Mouse (Mus musculus) limb, embryonic 14.5 days (tissue): ENCODE measurements at regions not wholly inside any gene's neighbourhood (a gene's known extent, or its start where the extent isn't known, plus 50 kb on each side); places are given as distances from the start of the nearest gene placed in this dataset.

Experiments
- ATAC-seq: fragments of 200-750 bp; cut with Nextera tagmentation; 2 replicates; pipeline ENCODE4 v1.8.0; 2017; ENCODE audit warnings: low read depth, moderate number of reproducible peaks, moderate TSS enrichment; ENCODE audit not compliant: low FRiP score
- DNase-seq: peaks from one replicate; pipeline ENCODE4 v3.0.0-alpha.2; 2015; ENCODE audit warnings: low spot score
- H3K27ac ChIP-seq: fragments of 300-500 bp; sonication (generic); replicated peaks from 2 replicates; pipeline ENCODE4 v1.5.1; 2014; ENCODE audit warnings: low read depth, mild to moderate bottlenecking, low read length, moderate library complexity, mixed read lengths
- H3K27me3 ChIP-seq: fragments of 300-500 bp; sonication (generic); 2 replicates; pipeline ENCODE4 v1.6.1; 2014; ENCODE audit warnings: low read length, mixed read lengths; ENCODE audit not compliant: control insufficient read depth, insufficient read depth
- H3K36me3 ChIP-seq: fragments of 300-500 bp; sonication (generic); 2 replicates; pipeline ENCODE4 v1.6.1; 2014; ENCODE audit warnings: mild to moderate bottlenecking, low read length, moderate library complexity, mixed read lengths; ENCODE audit not compliant: control insufficient read depth, insufficient read depth
- H3K4me1 ChIP-seq: fragments of 300-500 bp; sonication (generic); 2 replicates; pipeline ENCODE4 v1.6.1; 2014; ENCODE audit warnings: antibody characterized with exemption, low read length, mixed read lengths; ENCODE audit not compliant: control insufficient read depth, insufficient read depth
- H3K4me2 ChIP-seq: fragments of 300-500 bp; sonication (generic); replicated peaks from 2 replicates; pipeline ENCODE4 v1.6.1; 2014; ENCODE audit warnings: low read depth, mild to moderate bottlenecking, low read length, moderate library complexity; ENCODE audit not compliant: severe bottlenecking
- H3K4me3 ChIP-seq: fragments of 300-500 bp; sonication (generic); replicated peaks from 2 replicates; pipeline ENCODE4 v1.5.1; 2014; ENCODE audit warnings: low read length
- H3K9ac ChIP-seq: fragments of 300-500 bp; sonication (generic); 2 replicates; pipeline ENCODE4 v1.6.1; 2014; ENCODE audit warnings: mild to moderate bottlenecking, low read depth, low read length, moderate library complexity; ENCODE audit not compliant: severe bottlenecking
- H3K9me3 ChIP-seq: fragments of 300-500 bp; sonication (generic); 2 replicates; pipeline ENCODE4 v1.6.1; 2016; ENCODE audit warnings: low read length; ENCODE audit not compliant: control insufficient read depth
- POLR2A ChIP-seq: fragments of 200-500 bp; IDR thresholded peaks from 2 replicates; pipeline ENCODE4 v1.8.0; 2012; ENCODE audit warnings: inconsistent platforms, mild to moderate bottlenecking, moderate library complexity, borderline replicate concordance; ENCODE audit not compliant: insufficient read depth, insufficient read length; ENCODE audit errors: extremely low read depth
- WGBS: fragments of 180-500 bp; shearing (Covaris S2); extraction: QIAGEN DNeasy Blood & Tissue Kit; methylation state at CpG from one replicate; pipeline ENCODE4 v1.1.7; 2014; 5-methylcytosine and 5-hydroxymethylcytosine counted together

DNA sequence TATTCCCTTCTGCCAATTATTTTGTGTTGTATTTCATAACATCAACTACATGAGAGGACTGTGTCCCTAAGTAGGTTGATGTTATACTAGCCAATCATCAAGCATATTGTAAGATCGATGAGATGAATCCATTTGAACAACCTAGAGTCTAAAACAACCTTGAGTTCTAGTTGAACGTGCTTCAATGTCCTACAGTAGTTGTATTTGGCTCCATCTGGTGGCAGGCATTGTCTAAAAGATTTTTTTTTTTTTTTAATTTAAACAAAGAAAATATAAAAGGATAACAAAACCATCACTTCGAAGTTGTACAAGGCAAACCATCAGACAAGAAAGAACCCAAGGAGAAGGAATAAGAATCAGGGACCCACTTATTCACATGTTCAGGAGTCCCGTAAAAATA, 114.4 kb downstream of the Pih1d3 start:
- ATAC-seq: no peak
- WGBS: 63% methylated on average over 4 of the region's 4 CpGs

DNA sequence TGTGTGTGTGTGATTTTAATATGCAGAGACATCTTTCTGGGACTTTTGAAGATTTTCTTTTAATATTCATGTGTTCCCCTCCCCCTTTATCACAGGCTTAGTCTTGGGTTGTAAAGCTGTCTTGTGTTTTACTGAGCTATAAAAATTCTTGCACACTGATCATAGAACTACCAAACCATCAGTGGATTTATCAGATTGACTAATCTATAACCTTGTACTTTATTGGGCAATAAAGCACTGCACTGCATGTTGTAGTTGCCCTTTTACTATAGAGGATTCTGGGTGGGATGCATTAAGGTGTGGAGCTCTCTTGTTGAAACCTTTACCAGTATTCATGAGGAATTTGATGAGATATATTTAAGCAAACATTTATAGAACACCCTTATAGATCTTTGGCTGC, 141.3 kb downstream of the Pih1d3 start:
- Histone ChIP-seq H3K4me3 (no peak overlapping the region), H3K4me2 (no peak overlapping the region), H3K9ac (no peak overlapping the region), H3K27me3 (no peaks in the 10 kb centered on the region), H3K4me1 (no peaks in the 10 kb centered on the region), H3K36me3 (no peaks in the 10 kb centered on the region), H3K27ac (no peak overlapping the region), H3K9me3 (no peaks in the 10 kb centered on the region)
- ATAC-seq (no peak), DNase-seq (no peak)
- no peak for TF ChIP-seq POLR2A

More for the DNA sequence above, 114.4 kb downstream of the Pih1d3 start:
- Histone ChIP-seq H3K4me1 (no peaks in the 10 kb centered on the region), H3K27ac (no peak overlapping the region), H3K36me3 (no peaks in the 10 kb centered on the region), H3K4me3 (no peak overlapping the region), H3K9me3 (no peaks in the 10 kb centered on the region), H3K27me3 (no peaks in the 10 kb centered on the region), H3K4me2 (no peak overlapping the region), H3K9ac (no peak overlapping the region)
- no peak for TF ChIP-seq POLR2A
- peak; percentile 7 for DNase-seq

DNA sequence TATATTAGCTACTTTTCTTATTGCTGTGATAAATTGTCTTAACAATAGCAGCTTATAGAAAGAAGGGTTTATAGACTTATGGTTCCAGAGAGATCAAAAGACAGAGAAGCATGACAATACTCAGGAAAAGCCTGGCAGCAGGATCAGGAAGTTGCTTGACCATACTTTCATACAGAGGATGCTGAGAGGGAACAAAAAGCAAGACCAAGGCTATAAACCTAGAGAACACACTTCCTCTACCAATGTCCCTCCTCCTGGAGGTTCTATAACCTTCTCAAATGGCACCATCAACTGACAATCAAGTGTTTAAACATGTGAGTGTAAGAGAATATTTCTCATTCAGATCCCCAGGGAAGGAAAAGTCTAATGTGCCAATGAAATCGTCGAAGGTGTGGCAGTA, 154.7 kb downstream of the Pih1d3 start:
- Histone ChIP-seq H3K36me3 (no peaks in the 10 kb centered on the region), H3K9me3 (no peaks in the 10 kb centered on the region), H3K27me3 (no peaks in the 10 kb centered on the region), H3K4me2 (no peak overlapping the region), H3K27ac (no peak overlapping the region), H3K9ac (no peak overlapping the region), H3K4me1 (no peaks in the 10 kb centered on the region), H3K4me3 (no peak overlapping the region)
- no peak for DNase-seq
- no peak for ATAC-seq
- 63% methylated on average over 2 of the region's 2 CpGs for WGBS
- TF ChIP-seq POLR2A: no peak

DNA sequence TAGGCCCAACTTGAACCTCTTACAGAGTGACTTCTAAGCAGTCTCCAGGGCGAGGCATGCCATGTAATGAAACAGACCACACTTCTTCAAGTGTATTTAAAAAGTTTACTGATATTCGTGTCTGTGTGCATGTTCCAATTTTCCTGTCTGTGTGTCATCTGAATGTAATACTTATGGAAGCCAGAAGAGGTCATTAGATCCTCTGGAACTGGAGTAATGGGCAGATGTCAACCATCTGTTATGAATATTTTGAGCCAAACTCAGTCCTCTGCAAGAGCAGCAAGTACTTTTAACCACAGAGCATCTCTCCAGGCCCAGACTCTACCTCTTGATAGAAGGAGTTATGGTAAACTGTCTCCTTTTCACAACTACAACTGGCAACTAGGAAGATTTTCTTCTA, 156.4 kb downstream of the Pih1d3 start:
- Histone ChIP-seq H3K4me2 (no peak overlapping the region), H3K4me3 (no peak overlapping the region), H3K9ac (no peak overlapping the region), H3K4me1 (no peaks in the 10 kb centered on the region), H3K36me3 (no peaks in the 10 kb centered on the region), H3K9me3 (no peaks in the 10 kb centered on the region), H3K27me3 (no peaks in the 10 kb centered on the region), H3K27ac (no peak overlapping the region)
- 55% methylated on average over 2 of the region's 2 CpGs for WGBS
- DNase-seq: no peak
- TF ChIP-seq POLR2A: no peak
- ATAC-seq: no peak

DNA sequence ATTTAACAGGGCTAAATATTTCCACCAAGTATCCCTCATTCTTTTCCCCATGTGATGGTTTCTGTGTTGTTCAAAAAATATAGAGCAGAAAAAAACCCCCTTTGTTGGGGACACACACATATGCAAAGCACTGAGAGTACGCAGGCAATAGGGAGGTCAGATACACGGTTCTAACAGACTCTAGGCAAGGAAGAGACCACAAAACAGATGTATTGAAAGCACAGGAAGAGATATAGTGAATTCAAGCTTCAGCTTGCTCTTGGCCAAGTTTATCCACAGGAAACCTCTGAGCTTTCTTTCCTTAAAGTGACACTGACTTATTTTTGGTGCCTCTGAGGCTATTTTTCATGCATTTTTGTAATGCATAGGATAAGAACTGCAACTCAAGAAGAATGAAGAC, 157.7 kb downstream of the Pih1d3 start:
- Histone ChIP-seq H3K4me2 (no peak overlapping the region), H3K4me3 (no peak overlapping the region), H3K36me3 (no peaks in the 10 kb centered on the region), H3K9ac (no peak overlapping the region), H3K27ac (no peak overlapping the region), H3K27me3 (no peaks in the 10 kb centered on the region), H3K9me3 (no peaks in the 10 kb centered on the region), H3K4me1 (no peaks in the 10 kb centered on the region)
- no peak for DNase-seq
- WGBS: 89% methylated on average over 2 of the region's 2 CpGs
- TF ChIP-seq POLR2A: no peak
- ATAC-seq: no peak

DNA sequence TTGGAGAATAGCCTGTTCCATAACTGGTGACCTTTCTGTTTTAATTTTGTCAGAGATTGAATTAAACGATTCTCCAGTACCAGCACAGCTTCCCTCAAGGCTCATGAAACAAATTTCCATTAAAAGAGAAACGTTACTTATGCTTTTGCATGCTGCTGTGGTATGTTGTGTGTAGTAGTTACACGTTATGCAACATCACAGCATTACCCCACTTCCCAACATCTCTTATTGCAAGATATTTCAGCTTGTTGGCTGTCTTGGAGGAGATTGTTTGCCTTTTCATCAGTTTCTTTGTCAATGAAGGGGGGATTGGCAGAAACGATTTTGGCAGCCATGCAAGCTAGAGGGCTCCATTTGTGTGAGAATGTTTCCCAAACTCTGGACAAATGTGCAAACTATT, 159.6 kb downstream of the Pih1d3 start:
- Histone ChIP-seq H3K9ac (no peak overlapping the region), H3K4me3 (no peak overlapping the region), H3K27ac (no peak overlapping the region), H3K27me3 (no peaks in the 10 kb centered on the region), H3K4me2 (no peak overlapping the region), H3K4me1 (no peaks in the 10 kb centered on the region), H3K9me3 (no peaks in the 10 kb centered on the region), H3K36me3 (no peaks in the 10 kb centered on the region)
- WGBS: 74% methylated on average over 4 of the region's 4 CpGs
- DNase-seq: no peak
- TF ChIP-seq POLR2A: no peak
- ATAC-seq: no peak
